In the genomic region with DNA sequence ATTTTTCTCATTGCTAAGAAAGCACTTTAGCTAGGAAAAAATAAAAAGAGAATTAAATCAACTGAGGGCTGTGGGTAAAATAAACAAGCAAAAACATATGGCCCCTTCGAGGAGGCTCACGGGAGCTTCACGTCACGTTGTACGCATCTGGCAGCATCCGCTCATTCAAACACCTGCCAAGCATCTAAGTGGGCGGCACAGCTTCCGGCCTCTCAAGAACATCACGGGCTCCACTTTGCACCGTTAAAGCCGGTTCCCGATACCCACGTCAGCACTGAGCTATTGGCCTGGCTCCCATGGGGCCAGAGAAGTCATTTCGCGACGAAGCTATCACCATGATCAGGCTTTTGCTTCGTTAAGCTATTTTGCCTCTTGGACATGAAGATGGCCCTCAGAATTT, we compare ENCODE assay signal across 13 mouse cellular contexts. TPM values are rescaled to one million over a fixed set of nuclear protein-coding genes. Genes with fewer than 3 reads are reported as not detected.
"Had no signal": no experiment of that assay in that cellular context is flagged by ENCODE, and none has a peak within 500 bp of the region (broad histone marks: within the 10 kb centered on the region; RNA-seq: fewer than 3 reads in every experiment).

No protein-coding gene starts in this region.

- H3K4me2 ChIP-seq: limb, embryonic 15.5 days; liver, embryonic 12.5 days; lung, embryonic 14.5 days; midbrain, embryonic 15.5 days had no signal

- H3K27ac ChIP-seq: limb, embryonic 15.5 days; liver, embryonic 12.5 days; midbrain, embryonic 15.5 days had no signal

- H3K9ac ChIP-seq: limb, embryonic 15.5 days; liver, embryonic 12.5 days; lung, embryonic 14.5 days; midbrain, embryonic 15.5 days had no signal

- H3K36me3 ChIP-seq: limb, embryonic 15.5 days; liver, embryonic 12.5 days; midbrain, embryonic 10.5 days; midbrain, embryonic 15.5 days had no signal

- H3K9me3 ChIP-seq: limb, embryonic 15.5 days; liver, embryonic 12.5 days; midbrain, embryonic 10.5 days; midbrain, embryonic 15.5 days had no signal

- H3K4me3 ChIP-seq: limb, embryonic 15.5 days; liver, embryonic 12.5 days; midbrain, embryonic 10.5 days; midbrain, embryonic 15.5 days had no signal

- H3K27me3 ChIP-seq: limb, embryonic 15.5 days; midbrain, embryonic 15.5 days had no signal

- ATAC-seq: liver, embryonic 12.5 days; midbrain, embryonic 15.5 days had no signal

- DNase-seq: kidney, adult 8-10 months; kidney, postnatal 25 days; lung, embryonic 14.5 days; lung, postnatal 10 days; lung, postnatal 4 days; right cerebral cortex, postnatal 14 days; thymus, adult 18-20 months; thymus, postnatal 14 days had no signal

RNA-seq across cellular contexts. Expression of gene Col18a1, which starts 26.4 kb away (rescaled TPM):
- total RNA-seq: megakaryocyte, adult 5-6 weeks had no signal
